Comparison of ENCODE assay signal across 33 mouse cellular contexts in the genomic region with DNA sequence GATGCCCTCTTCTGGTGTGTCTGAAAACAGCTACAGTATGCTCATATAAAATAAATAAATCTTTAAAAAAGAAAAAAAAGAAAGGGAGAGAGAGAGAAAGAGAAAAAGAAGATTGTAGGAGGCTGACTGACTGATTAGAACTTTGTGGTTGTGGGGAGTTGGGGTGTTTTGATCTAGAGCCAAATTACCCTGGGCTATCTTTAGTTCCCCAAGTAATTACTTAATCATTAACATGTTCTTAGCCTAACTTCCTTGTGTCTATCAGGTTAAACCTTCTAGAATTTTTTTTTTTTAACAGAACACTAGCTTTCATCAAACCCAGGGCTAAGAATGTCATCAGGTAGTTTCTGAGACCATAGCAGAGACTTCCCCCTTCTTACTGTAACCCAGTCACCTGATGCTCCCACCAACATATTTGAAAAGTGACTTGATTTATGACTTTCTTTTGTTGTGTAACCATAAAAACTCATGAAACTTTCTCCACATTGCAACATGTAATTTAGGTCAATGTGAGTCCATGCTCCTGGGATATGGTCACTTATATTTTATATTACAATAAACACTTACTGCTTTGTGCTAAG. TPM values are rescaled to one million over a fixed set of nuclear protein-coding genes. Genes with fewer than 3 reads are reported as not detected.
DNase-seq lines count a peak whose midpoint lies in the region; ATAC-seq and TF ChIP-seq lines count a peak whose summit lies in the region.
"Had no signal": no experiment of that assay in that cellular context is flagged by ENCODE, and none has a peak within 500 bp of the region (broad histone marks: within the 10 kb centered on the region; RNA-seq: fewer than 3 reads in every experiment).

No protein-coding gene starts in this region.

- TF ChIP-seq RAD21 in MEL (IDR thresholded peaks at IDR 0.05; ENCODE audit: low read depth, low read length), result no peak

- peak; percentile 54 for DNase-seq in kidney, adult 9 months
- DNase-seq in kidney, adult 8-10 months, result no peak
- DNase-seq in MEL (ENCODE audit: low read depth, low spot score), result peak; percentile 82
- DNase-seq in neural tube, embryonic 10.5 days (ENCODE audit: extremely low spot score, low spot score), result no peak
- DNase-seq in gastrocnemius, postnatal 36 days, result no peak
- DNase-seq in spleen, postnatal 4 days (ENCODE audit: low spot score in 2 of 2), result no peak
- DNase-seq: adrenal gland, postnatal 36 days; B cell, adult 2 months; cerebellum, adult 9-11 months; liver, postnatal 0 days; lung, postnatal 14 days; retina, postnatal 1 day; right cerebral cortex, postnatal 25 days; thymus, postnatal 36 days had no signal

- ATAC-seq in granulocyte monocyte progenitor cell, adult 5-6 weeks (replicated peaks; ENCODE audit: poor library complexity, severe bottlenecking), result peak; percentile 88
- ATAC-seq in megakaryocyte-erythroid progenitor cell, adult 5-6 weeks (replicated peaks; ENCODE audit: low FRiP score, low TSS enrichment, poor library complexity, severe bottlenecking), result peak; percentile 32; the same call in 1 of the 2 replicates
- ATAC-seq: hindbrain, postnatal 0 days; liver, postnatal 0 days; midbrain, embryonic 13.5 days had no signal

- no peak overlapping the region for H3K9ac ChIP-seq in MEL (ENCODE audit: control insufficient read depth, low read depth, low read length, poor library complexity, severe bottlenecking)
- H3K9ac ChIP-seq: embryonic facial prominence, embryonic 12.5 days; forebrain, embryonic 12.5 days; limb, embryonic 12.5 days; liver, postnatal 0 days; midbrain, embryonic 13.5 days; neural tube, embryonic 13.5 days had no signal

- peaks cover 6 to 14% of the 10 kb centered on the region in 2 experiments for H3K4me1 ChIP-seq in MEL (ENCODE audit: control insufficient read depth in 1 of 2, insufficient read depth in 2 of 2, low read length in 2 of 2)
- H3K4me1 ChIP-seq: embryonic facial prominence, embryonic 12.5 days; forebrain, embryonic 12.5 days; hindbrain, embryonic 10.5 days; limb, embryonic 12.5 days; midbrain, embryonic 13.5 days; neural tube, embryonic 13.5 days had no signal

- H3K27me3 ChIP-seq in MEL (ENCODE audit: control insufficient read depth in 1 of 2, insufficient read depth in 2 of 2, low read length in 2 of 2), result no peaks in the 10 kb centered on the region
- H3K27me3 ChIP-seq: CH12.LX; embryonic facial prominence, embryonic 12.5 days; forebrain, embryonic 12.5 days; limb, embryonic 12.5 days; midbrain, embryonic 13.5 days; neural tube, embryonic 13.5 days had no signal

- TF ChIP-seq POLR2A in MEL (IDR thresholded peaks at IDR 0.05; ENCODE audit: control insufficient read depth in 1 of 2, insufficient read depth in 1 of 2, low read depth in 1 of 2, low read length in 2 of 2, poor library complexity in 1 of 2), result no peak

- no peaks in the 10 kb centered on the region for H3K9me3 ChIP-seq in MEL (replicated peaks; ENCODE audit: insufficient read depth, low read length)
- H3K9me3 ChIP-seq: embryonic facial prominence, embryonic 12.5 days; forebrain, embryonic 12.5 days; heart, embryonic 10.5 days; hindbrain, embryonic 10.5 days; limb, embryonic 12.5 days; midbrain, embryonic 13.5 days; neural tube, embryonic 13.5 days had no signal

- TF ChIP-seq CTCF in MEL (IDR thresholded peaks at IDR 0.05 in 2 of 3, conservative IDR thresholded peaks at IDR 0.05 in 1 of 3; ENCODE audit: control insufficient read depth in 1 of 3, insufficient read depth in 1 of 3, low read depth in 2 of 3, low read length in 3 of 3, poor library complexity in 1 of 3, severe bottlenecking in 1 of 3), result no peak

- H3K36me3 ChIP-seq in MEL (ENCODE audit: control insufficient read depth in 1 of 2, insufficient read depth in 2 of 2, low read length in 2 of 2), result peaks cover 0 to 12% of the 10 kb centered on the region in 2 experiments; a peak in 2 of 4 replicates
- H3K36me3 ChIP-seq: embryonic facial prominence, embryonic 12.5 days; forebrain, embryonic 12.5 days; G1E; heart, embryonic 10.5 days; hindbrain, embryonic 10.5 days; limb, embryonic 12.5 days; midbrain, embryonic 13.5 days; neural tube, embryonic 13.5 days had no signal

- peak; percentile 74 to 81; a peak in 3 of 4 replicates for TF ChIP-seq EP300 in MEL (IDR thresholded peaks at IDR 0.05; ENCODE audit: low read depth in 1 of 2, low read length in 2 of 2)

- H3K27ac ChIP-seq in MEL (ENCODE audit: control insufficient read depth, low read depth, low read length), result no peak overlapping the region
- H3K27ac ChIP-seq: embryonic facial prominence, embryonic 12.5 days; forebrain, embryonic 12.5 days; heart, embryonic 10.5 days; hindbrain, embryonic 10.5 days; hindbrain, postnatal 0 days; kidney, postnatal 0 days; limb, embryonic 12.5 days; midbrain, embryonic 13.5 days; neural tube, embryonic 13.5 days had no signal

- intact Hi-C loops in gastrocnemius, postnatal 36 days (cut with DNase I), result no loop called here

- no peak overlapping the region for H3K4me3 ChIP-seq in MEL (ENCODE audit: control insufficient read depth in 1 of 2, insufficient read depth in 1 of 2, low read depth in 2 of 2, low read length in 2 of 2)
- H3K4me3 ChIP-seq: embryonic facial prominence, embryonic 12.5 days; forebrain, embryonic 12.5 days; heart, embryonic 10.5 days; hindbrain, embryonic 10.5 days; limb, embryonic 12.5 days; midbrain, embryonic 13.5 days; neural tube, embryonic 13.5 days had no signal

- H3K79me2 ChIP-seq in MEL (ENCODE audit: control insufficient read depth, insufficient read depth, low read length, poor library complexity), result no peaks in the 10 kb centered on the region

TF ChIP-seq in MEL, 35 proteins besides CTCF, POLR2A, EP300 and RAD21:
- TF ChIP-seq RCOR1 (IDR thresholded peaks at IDR 0.05; ENCODE audit: low read depth, low read length), result peak; percentile 96
- TF ChIP-seq TCF12 (IDR thresholded peaks at IDR 0.05; ENCODE audit: low read depth, low read length), result peak; percentile 53; the same call in 1 of the 2 replicates
- TF ChIP-seq MAFK (IDR thresholded peaks at IDR 0.05; ENCODE audit: borderline replicate concordance, low read depth, low read length), result peak; percentile 30; the same call in 1 of the 2 replicates
- peak; percentile 73 for TF ChIP-seq SIN3A (IDR thresholded peaks at IDR 0.05; ENCODE audit: low read length)
- peak; percentile 88 for TF ChIP-seq ETS1 (IDR thresholded peaks at IDR 0.05; ENCODE audit: low read depth, low read length)
- peak; percentile 86 for TF ChIP-seq ZNF384 (IDR thresholded peaks at IDR 0.05; ENCODE audit: low read depth, low read length)
- TF ChIP-seq MXI1 (IDR thresholded peaks at IDR 0.05; ENCODE audit: low read depth, low read length), result no peak
- peak; percentile 59; the same call in 1 of the 2 replicates for TF ChIP-seq USF1 (IDR thresholded peaks at IDR 0.05; ENCODE audit: low read depth, low read length)
- no peak for TF ChIP-seq POLR2AphosphoS5 (IDR thresholded peaks at IDR 0.05; ENCODE audit: borderline replicate concordance, low read depth, low read length)
- no peak for TF ChIP-seq E2F4 (IDR thresholded peaks at IDR 0.05; ENCODE audit: borderline replicate concordance, low read depth, low read length)
- TF ChIP-seq JUND (IDR thresholded peaks at IDR 0.05; ENCODE audit: low read depth, low read length), result no peak
- peak; percentile 75 for TF ChIP-seq GATA1 (IDR thresholded peaks at IDR 0.05; ENCODE audit: low read depth, low read length)

RNA-seq across cellular contexts. Expression of a gene that starts 5.5 kb away (rescaled TPM):
- 1.4 TPM in 1 of 2 replicates, not detected in the other for total RNA-seq in MEL (2012; rRNA removed)
- under 1 TPM in 1 of 2 experiments, not detected in 1; 0.19 TPM for polyA plus RNA-seq in MEL (2012; ENCODE audit: insufficient read depth in 1 of 2, insufficient read length in 2 of 2, low read depth in 1 of 2, low replicate concordance in 2 of 2, missing spikeins in 1 of 2)
- not detected in 2 replicates for total RNA-seq in granulocyte monocyte progenitor cell, adult 5-6 weeks (2014; fragmentation: Nextera tagmentation)
- total RNA-seq in granulocyte monocyte progenitor cell, adult 5-6 weeks (2017), result not detected in 2 replicates
- total RNA-seq in megakaryocyte-erythroid progenitor cell, adult 5-6 weeks (2014; fragmentation: Nextera tagmentation), result not detected in 2 replicates
- not detected in 2 replicates for total RNA-seq in megakaryocyte-erythroid progenitor cell, adult 5-6 weeks (2017)
- not detected for total RNA-seq in gastrocnemius, postnatal 36 days (2021)
- total RNA-seq: CH12.LX; G1E; gastrocnemius, adult 18-20 months; hindbrain, postnatal 0 days; layer of hippocampus, postnatal 14 days; megakaryocyte, adult 5-6 weeks had no signal
- polyA plus RNA-seq: embryonic facial prominence, embryonic 12.5 days; forebrain, embryonic 12.5 days; G1E; hindbrain, embryonic 10.5 days; hindbrain, postnatal 0 days; limb, embryonic 12.5 days; liver, embryonic 11.5 days; midbrain, embryonic 13.5 days; neural tube, embryonic 13.5 days; spleen, adult 2 months; stomach, embryonic 14.5 days had no signal

RNA-seq across cellular contexts. Expression of a gene that starts 33.7 kb away (rescaled TPM):
- 175 and 194 TPM in 2 replicates for total RNA-seq in MEL (2012; rRNA removed)
- polyA plus RNA-seq in MEL (2012; ENCODE audit: insufficient read depth in 1 of 2, insufficient read length in 2 of 2, low read depth in 1 of 2, low replicate concordance in 2 of 2, missing spikeins in 1 of 2), result 100 to 1,000 TPM in 1 of 2 experiments, not detected in 1; 235 TPM
- total RNA-seq in granulocyte monocyte progenitor cell, adult 5-6 weeks (2014; fragmentation: Nextera tagmentation), result 135 and 146 TPM in 2 replicates
- 325 and 367 TPM in 2 replicates for total RNA-seq in granulocyte monocyte progenitor cell, adult 5-6 weeks (2017)
- total RNA-seq in megakaryocyte-erythroid progenitor cell, adult 5-6 weeks (2014; fragmentation: Nextera tagmentation), result 224 and 246 TPM in 2 replicates
- 650 and 683 TPM in 2 replicates for total RNA-seq in megakaryocyte-erythroid progenitor cell, adult 5-6 weeks (2017)
- 100 to 1,000 TPM; 185 to 205 TPM for total RNA-seq in gastrocnemius, postnatal 36 days (2021)

RNA-seq across cellular contexts. Expression of a gene that starts 33.8 kb away (rescaled TPM):
- total RNA-seq in MEL (2012; rRNA removed), result 38.5 and 39.1 TPM in 2 replicates
- 10 to 100 TPM in 1 of 2 experiments, not detected in 1; 34.7 TPM for polyA plus RNA-seq in MEL (2012; ENCODE audit: insufficient read depth in 1 of 2, insufficient read length in 2 of 2, low read depth in 1 of 2, low replicate concordance in 2 of 2, missing spikeins in 1 of 2)
- 29.9 and 35.6 TPM in 2 replicates for total RNA-seq in granulocyte monocyte progenitor cell, adult 5-6 weeks (2014; fragmentation: Nextera tagmentation)
- 57.8 and 87.8 TPM in 2 replicates for total RNA-seq in granulocyte monocyte progenitor cell, adult 5-6 weeks (2017)
- 24.2 and 31.7 TPM in 2 replicates for total RNA-seq in megakaryocyte-erythroid progenitor cell, adult 5-6 weeks (2014; fragmentation: Nextera tagmentation)
- 74.8 and 110 TPM in 2 replicates for total RNA-seq in megakaryocyte-erythroid progenitor cell, adult 5-6 weeks (2017)
- total RNA-seq in gastrocnemius, postnatal 36 days (2021), result 10 to 100 TPM; 21.2 to 21.6 TPM

RNA-seq across cellular contexts. Expression of a gene that starts 56.3 kb away (rescaled TPM):
- 54.9 and 56.6 TPM in 2 replicates for total RNA-seq in MEL (2012; rRNA removed)
- 10 to 100 TPM in 1 of 2 experiments, not detected in 1; 72.6 TPM for polyA plus RNA-seq in MEL (2012; ENCODE audit: insufficient read depth in 1 of 2, insufficient read length in 2 of 2, low read depth in 1 of 2, low replicate concordance in 2 of 2, missing spikeins in 1 of 2)
- 60.0 and 67.3 TPM in 2 replicates for total RNA-seq in granulocyte monocyte progenitor cell, adult 5-6 weeks (2014; fragmentation: Nextera tagmentation)
- 63.7 and 66.7 TPM in 2 replicates for total RNA-seq in granulocyte monocyte progenitor cell, adult 5-6 weeks (2017)
- 75.8 and 103 TPM in 2 replicates for total RNA-seq in megakaryocyte-erythroid progenitor cell, adult 5-6 weeks (2014; fragmentation: Nextera tagmentation)
- total RNA-seq in megakaryocyte-erythroid progenitor cell, adult 5-6 weeks (2017), result 74.3 and 77.6 TPM in 2 replicates
- 10 to 100 TPM; 17.3 to 21.8 TPM for total RNA-seq in gastrocnemius, postnatal 36 days (2021)

Comparison
In these comparisons a context has a peak if more than half of its experiments do, and no peak if none do; other contexts are left out.
1. DNase-seq: peak in kidney, adult 9 months (single experiment) and MEL (single experiment); none in kidney, adult 8-10 months (0 of 2), neural tube, embryonic 10.5 days (single experiment), gastrocnemius, postnatal 36 days (0 of 2) and spleen, postnatal 4 days (0 of 2).